Mouse (Mus musculus) heart, adult 2 months (tissue): Measurements from ENCODE around the gene Tm4sf4. TPM values are rescaled to one million over a fixed set of nuclear protein-coding genes. Genes with fewer than 3 reads are reported as not detected.
A peak's percentile ranks its signal among the peaks of the same experiment; 100 is the strongest.

ENCODE experiments used
- DNase-seq, 2 experiments: peaks; one replicate each; pipeline ENCODE4 v3.0.0; 2021
- H3K27ac ChIP-seq: fragments of 200-600 bp; 2 replicates; pipeline ENCODE4 v1.8.1; 2022
- H3K27me3 ChIP-seq: fragments of 200-500 bp; 2 replicates; pipeline ENCODE4 v1.6.1; 2012; ENCODE audit warnings: mild to moderate bottlenecking, low read length, inconsistent platforms, mixed read lengths; ENCODE audit not compliant: control insufficient read depth, insufficient read depth
- H3K36me3 ChIP-seq: fragments of 200-500 bp; 2 replicates; pipeline ENCODE4 v1.6.1; 2012; ENCODE audit warnings: low read length, inconsistent platforms; ENCODE audit not compliant: control insufficient read depth, insufficient read depth
- H3K4me1 ChIP-seq: fragments of 200-500 bp; 2 replicates; pipeline ENCODE4 v1.6.1; 2011; ENCODE audit warnings: low read length; ENCODE audit not compliant: control insufficient read depth, insufficient read depth
- H3K4me3 ChIP-seq: fragments of 200-600 bp; 2 replicates; pipeline ENCODE4 v1.8.1; 2022
- H3K79me2 ChIP-seq: fragments of 200-500 bp; replicated peaks from 2 replicates; pipeline ENCODE4 v1.6.1; 2012; ENCODE audit warnings: mild to moderate bottlenecking, inconsistent platforms, low read length, moderate library complexity, mixed read lengths; ENCODE audit not compliant: control insufficient read depth, insufficient read depth
- H3K9ac ChIP-seq: fragments of 200-500 bp; 2 replicates; pipeline ENCODE4 v1.6.1; 2012; ENCODE audit warnings: low read depth, mild to moderate bottlenecking, control low read depth, inconsistent platforms, low read length, mixed read lengths
- CTCF ChIP-seq: fragments of 200-600 bp; IDR thresholded peaks from 2 replicates; pipeline ENCODE4 v1.8.1; 2022; ENCODE audit warnings: antibody characterized with exemption, mild to moderate bottlenecking, moderate library complexity
- EP300 ChIP-seq: fragments of 200-500 bp; IDR thresholded peaks from 2 replicates; pipeline ENCODE4 v1.6.1; 2011; ENCODE audit warnings: low read depth, low read length, control low read depth; ENCODE audit not compliant: insufficient read depth
- POLR2A ChIP-seq: fragments of 200-500 bp; IDR thresholded peaks from 2 replicates; pipeline ENCODE4 v1.6.1; 2011; ENCODE audit warnings: mild to moderate bottlenecking, low read depth, low read length, control low read depth; ENCODE audit not compliant: insufficient read depth
- WGBS: fragments of 180-500 bp; shearing (Covaris S2); methylation state at CpG from one replicate; pipeline ENCODE4 v1.1.7; 2018; 5-methylcytosine and 5-hydroxymethylcytosine counted together
- intact Hi-C: fragments of 180-260 bp; cut with DNase I; formaldehyde crosslinking; loops from one replicate; pipeline ENCODE4 v1.15.1; 2025
- polyA plus RNA-seq: library from polyadenylated mRNA; depleted of rRNA; stranded (reverse); fragments of >200 nt; gene quantifications from 2 replicates; pipeline ENCODE4 v1.2.3, GENCODE M21; 2012
- total RNA-seq, 2 experiments: library from RNA; stranded (reverse); gene quantifications; 2 replicates each; pipeline ENCODE4 v1.2.3; 2021

The Tm4sf4 gene
- total and polyA plus RNA-seq, 3 experiments: 0.14 to 0.16 (median 0.14) TPM

DNA sequence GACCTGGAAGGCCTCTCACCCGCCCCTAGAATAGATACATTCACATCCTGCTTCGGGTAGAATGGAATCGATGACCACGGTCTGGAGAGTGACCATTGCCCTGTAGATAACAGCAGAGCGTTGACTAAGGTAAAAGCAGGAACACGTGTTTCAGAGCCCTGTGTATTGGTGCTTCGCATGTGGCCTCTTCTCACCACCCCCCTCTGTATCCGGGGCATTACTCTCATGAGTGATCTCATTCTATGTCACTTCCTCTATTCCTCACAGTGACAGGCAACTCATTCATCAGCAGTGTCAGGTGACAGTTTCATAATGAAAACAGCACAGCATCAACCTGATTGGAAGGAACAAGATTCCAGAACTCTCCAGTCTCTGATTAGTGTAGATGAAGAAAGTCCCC lies 10.2 kb downstream of the Tm4sf4 start:
- H3K27ac ChIP-seq: no peak overlapping the region
- no peaks in the 10 kb centered on the region for H3K79me2 ChIP-seq
- no peak overlapping the region for H3K9ac ChIP-seq
- H3K4me3 ChIP-seq: no peak overlapping the region
- H3K4me1 ChIP-seq: no peaks in the 10 kb centered on the region
- intact Hi-C loops: no loop called here
- TF ChIP-seq POLR2A (no peak), CTCF (no peak), EP300 (no peak)
- H3K36me3 ChIP-seq: 0 out of 2 replicates have a peak, but pooled peaks cover 2% of the 10 kb centered on the region
- DNase-seq: no peak
- no peaks in the 10 kb centered on the region for H3K27me3 ChIP-seq
- 53% methylated on average over 8 of the region's 8 CpGs for WGBS

DNA sequence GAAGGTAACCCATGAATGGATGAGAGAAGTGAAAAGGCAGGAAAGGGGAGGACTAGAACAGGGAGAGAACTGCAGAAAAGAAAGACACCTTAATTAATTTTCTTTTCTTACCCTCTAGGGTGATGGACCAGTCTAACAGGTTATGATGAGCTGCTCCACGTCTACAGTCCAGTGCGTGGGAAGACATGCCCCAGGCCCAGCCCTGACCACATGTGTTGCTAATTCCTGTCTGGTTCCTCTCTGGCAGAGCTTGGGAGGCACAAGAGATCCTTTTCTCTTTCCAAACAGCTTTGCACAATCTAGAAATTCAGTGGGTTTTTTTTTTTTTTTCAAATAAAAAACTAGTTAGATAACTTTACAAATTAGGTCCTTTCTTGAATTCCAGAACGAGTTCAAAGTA lies 15.8 kb downstream of the Tm4sf4 start:
- WGBS: 75% methylated on average over 3 of the region's 3 CpGs
- H3K36me3 ChIP-seq: no peaks in the 10 kb centered on the region
- H3K9ac ChIP-seq: no peak overlapping the region
- H3K79me2 ChIP-seq: no peaks in the 10 kb centered on the region
- no peaks in the 10 kb centered on the region for H3K27me3 ChIP-seq
- H3K27ac ChIP-seq: no peak overlapping the region
- TF ChIP-seq POLR2A: no peak
- TF ChIP-seq CTCF: no peak
- no peak for TF ChIP-seq EP300
- intact Hi-C loops: no loop called here
- no peak overlapping the region for H3K4me3 ChIP-seq
- DNase-seq: no peak
- H3K4me1 ChIP-seq: no peaks in the 10 kb centered on the region

DNA sequence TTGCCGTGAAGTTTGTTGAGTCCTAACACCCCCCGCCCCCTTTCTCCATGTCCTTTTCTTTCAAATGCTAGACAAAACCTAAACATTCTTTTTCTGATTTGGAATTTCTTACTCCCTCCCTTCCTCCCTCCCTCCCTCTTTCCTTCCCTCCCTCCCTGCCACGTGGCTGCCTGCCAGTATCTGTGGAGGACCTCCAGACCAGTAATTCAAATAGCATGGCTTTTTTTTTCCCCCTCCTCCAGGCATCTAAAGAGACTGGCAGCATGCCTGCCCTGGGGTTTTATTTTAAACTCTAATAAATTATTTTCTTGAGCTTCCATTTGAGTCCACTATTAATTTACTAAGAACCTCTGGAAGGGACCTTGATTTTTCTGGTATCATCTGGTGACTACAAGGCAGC lies 20.6 kb downstream of the Tm4sf4 start:
- H3K27me3 ChIP-seq: no peaks in the 10 kb centered on the region
- no peaks in the 10 kb centered on the region; the same call in 1 of the 2 replicates for H3K4me1 ChIP-seq
- no peak overlapping the region for H3K27ac ChIP-seq
- no peaks in the 10 kb centered on the region for H3K79me2 ChIP-seq
- intact Hi-C loops: loop anchor here (5.0 kb wide), 1 partner anchor 113 kb away; no protein-coding TSS in a partner anchor
- no peaks in the 10 kb centered on the region for H3K36me3 ChIP-seq
- WGBS: 19% methylated on average over 3 of the region's 3 CpGs
- H3K4me3 ChIP-seq: no peak overlapping the region
- DNase-seq: no peak
- no peak overlapping the region for H3K9ac ChIP-seq
- no peak for TF ChIP-seq POLR2A

DNA sequence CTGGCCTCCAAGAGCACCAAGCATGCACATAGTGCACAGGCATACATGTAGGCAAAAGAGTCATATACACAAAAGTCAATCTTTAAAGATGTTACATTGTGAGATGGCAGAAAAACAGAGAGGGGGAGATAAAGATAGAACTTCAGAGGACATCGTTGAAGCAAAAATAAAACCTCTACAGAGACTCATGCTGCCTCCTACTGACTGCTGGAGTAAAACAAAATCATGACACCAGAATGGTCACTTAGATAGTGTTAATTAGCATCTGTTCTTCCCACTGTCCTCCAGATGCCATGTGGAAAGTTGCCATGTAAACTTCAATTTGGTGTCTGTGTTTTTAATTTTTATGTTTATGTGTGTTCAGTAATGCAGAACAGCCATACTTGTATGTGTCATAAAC lies 22.8 kb downstream of the Tm4sf4 start:
- intact Hi-C loops: loop anchor here (1.0 to 5.0 kb wide), 2 partner anchors 116 to 181 kb away; no protein-coding TSS in a partner anchor
- TF ChIP-seq POLR2A (no peak), CTCF (peak; percentile 47), EP300 (no peak)
- no peaks in the 10 kb centered on the region for H3K36me3 ChIP-seq

DNA sequence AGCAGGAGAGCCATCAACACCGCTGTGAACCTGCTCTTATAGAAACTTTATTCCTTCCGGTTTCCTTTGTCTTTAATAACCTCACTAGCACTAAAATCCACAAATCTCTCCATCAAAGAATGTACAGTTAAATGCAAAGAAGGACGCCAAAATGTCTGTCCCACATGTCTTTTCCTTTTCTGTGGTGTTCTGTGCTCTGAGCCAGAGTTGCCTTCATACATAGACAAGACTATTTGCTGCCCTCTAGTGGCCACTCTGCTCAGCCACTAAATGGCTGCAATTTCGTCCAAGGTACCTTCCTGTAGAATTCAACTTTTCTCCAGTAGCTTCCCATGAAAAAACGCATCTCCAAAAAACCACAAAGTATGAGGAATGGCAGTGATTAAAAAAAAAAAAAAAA lies 23.3 kb downstream of the Tm4sf4 start:
- 26% methylated on average over 5 of the region's 5 CpGs for WGBS
- intact Hi-C loops: loop anchor here (1.0 to 5.0 kb wide), 2 partner anchors 116 to 181 kb away; no protein-coding TSS in a partner anchor
- no peak overlapping the region for H3K4me3 ChIP-seq
- no peak overlapping the region for H3K27ac ChIP-seq
- DNase-seq: peak; percentile 47 to 51
- H3K79me2 ChIP-seq: no peaks in the 10 kb centered on the region
- no peak overlapping the region for H3K9ac ChIP-seq
- no peaks in the 10 kb centered on the region; the same call in 1 of the 2 replicates for H3K4me1 ChIP-seq
- H3K36me3 ChIP-seq: no peaks in the 10 kb centered on the region
- H3K27me3 ChIP-seq: no peaks in the 10 kb centered on the region
- TF ChIP-seq CTCF (peak; percentile 89), POLR2A (no peak), EP300 (peak; percentile 11; the same call in 1 of the 2 replicates)

More for the DNA sequence above, 22.8 kb downstream of the Tm4sf4 start:
- Histone ChIP-seq H3K79me2 (no peaks in the 10 kb centered on the region), H3K4me3 (no peak overlapping the region), H3K9ac (no peak overlapping the region), H3K27me3 (no peaks in the 10 kb centered on the region), H3K27ac (no peak overlapping the region), H3K4me1 (no peaks in the 10 kb centered on the region; the same call in 1 of the 2 replicates)
- WGBS: 6% methylated on average over 1 of the region's 1 CpGs
- DNase-seq: no peak

DNA sequence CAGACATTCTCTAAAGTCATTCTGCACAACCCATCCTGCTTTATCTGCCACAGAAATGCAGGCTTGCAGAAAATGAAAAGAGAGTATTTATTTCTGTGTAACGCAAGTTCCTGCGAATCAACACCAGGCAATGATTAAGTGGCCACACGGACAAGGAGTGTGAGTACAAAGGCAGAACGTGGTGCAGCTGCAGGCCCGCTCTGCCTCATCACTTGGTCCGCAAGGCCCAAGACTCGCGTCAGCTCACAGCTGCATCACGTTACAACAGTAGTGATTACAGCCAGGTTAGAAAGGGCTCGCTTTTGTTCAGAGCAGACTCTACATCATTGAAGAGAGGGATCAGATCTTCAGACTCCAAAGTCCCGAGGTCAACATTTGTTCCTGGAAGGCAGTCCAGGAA lies 33.5 kb downstream of the Tm4sf4 start:
- no peak for TF ChIP-seq POLR2A
- no peak for TF ChIP-seq EP300
- TF ChIP-seq CTCF: no peak
- Histone ChIP-seq H3K27ac (no peak overlapping the region), H3K4me3 (no peak overlapping the region), H3K27me3 (no peaks in the 10 kb centered on the region), H3K4me1 (no peaks in the 10 kb centered on the region; the same call in 1 of the 2 replicates), H3K79me2 (no peaks in the 10 kb centered on the region), H3K36me3 (peaks cover 8% of the 10 kb centered on the region), H3K9ac (no peak overlapping the region)
- WGBS: 76% methylated on average over 11 of the region's 11 CpGs
- DNase-seq: no peak
- intact Hi-C loops: no loop called here
